Mouse (Mus musculus) MEL (cell line): Measurements from ENCODE around the gene BC048679.

Experiments
- CTCF ChIP-seq, 3 experiments: IDR thresholded peaks in 2 of 3; conservative IDR thresholded peaks in 1 of 3; 2 replicates each; pipeline ENCODE4 v1.5.1; 2011 to 2012; ENCODE audit warnings: low read length in 3 of 3, low read depth in 2 of 3, mild to moderate bottlenecking in 2 of 3, improper control_type of control experiment in 1 of 3, inconsistent platforms in 1 of 3, mixed read lengths in 1 of 3, moderate library complexity in 1 of 3; ENCODE audit not compliant: control insufficient read depth in 1 of 3, insufficient read depth in 1 of 3, poor library complexity in 1 of 3, severe bottlenecking in 1 of 3
- GABPA ChIP-seq: IDR thresholded peaks from 2 replicates; pipeline ENCODE4 v1.6.1; 2012; ENCODE audit warnings: low read depth, mild to moderate bottlenecking, inconsistent platforms, low read length, improper control_type of control experiment, moderate library complexity
- HCFC1 ChIP-seq: IDR thresholded peaks from 2 replicates; pipeline ENCODE4 v1.6.1; 2012; ENCODE audit warnings: low read depth, mild to moderate bottlenecking, inconsistent platforms, low read length, improper control_type of control experiment, moderate library complexity
- JUND ChIP-seq: IDR thresholded peaks from 2 replicates; pipeline ENCODE4 v1.6.1; 2011; ENCODE audit warnings: low read depth, mild to moderate bottlenecking, improper control_type of control experiment, low read length
- POLR2A ChIP-seq, 2 experiments: IDR thresholded peaks; 2 replicates each; pipeline ENCODE4 v1.6.1; 2011 to 2012; ENCODE audit warnings: low read length in 2 of 2, mild to moderate bottlenecking in 2 of 2, control low read depth in 1 of 2, improper control_type of control experiment in 1 of 2, low read depth in 1 of 2, moderate library complexity in 1 of 2; ENCODE audit not compliant: control insufficient read depth in 1 of 2, insufficient read depth in 1 of 2, poor library complexity in 1 of 2
- RCOR1 ChIP-seq: IDR thresholded peaks from 2 replicates; pipeline ENCODE4 v1.6.1; 2012; ENCODE audit warnings: low read depth, mild to moderate bottlenecking, inconsistent platforms, low read length, improper control_type of control experiment

DNA sequence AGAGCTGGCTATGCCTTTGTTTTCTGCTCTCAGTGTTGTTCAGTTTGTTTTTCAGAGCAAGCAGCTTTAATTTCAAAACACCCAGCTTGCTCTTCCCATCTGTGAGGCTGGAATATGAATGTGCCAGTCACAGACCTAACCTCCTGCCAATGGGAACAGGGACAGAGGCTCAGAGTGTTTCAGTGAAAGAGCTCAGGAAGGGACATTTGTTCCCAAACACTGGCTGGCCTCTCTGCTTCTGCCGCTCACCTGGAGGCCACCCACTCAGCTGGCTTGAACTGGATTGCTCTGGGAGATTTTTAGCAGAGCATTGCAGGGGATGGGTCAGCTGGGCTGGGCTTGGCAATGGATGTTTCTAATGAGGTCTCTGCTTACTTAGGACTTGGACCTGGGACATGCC is 42.9 kb upstream of the BC048679 start:
- TF ChIP-seq POLR2A (IDR thresholded peaks at IDR 0.05; ENCODE audit: control insufficient read depth in 1 of 2, insufficient read depth in 1 of 2, low read depth in 1 of 2, low read length in 2 of 2, poor library complexity in 1 of 2): no peak
- no peak for TF ChIP-seq CTCF (IDR thresholded peaks at IDR 0.05 in 2 of 3, conservative IDR thresholded peaks at IDR 0.05 in 1 of 3; ENCODE audit: control insufficient read depth in 1 of 3, insufficient read depth in 1 of 3, low read depth in 2 of 3, low read length in 3 of 3, poor library complexity in 1 of 3, severe bottlenecking in 1 of 3)
- TF ChIP-seq RCOR1: no peak
- no peak for TF ChIP-seq HCFC1
- TF ChIP-seq JUND: no peak
- no peak for TF ChIP-seq GABPA
